Mouse (Mus musculus) forebrain, embryonic 11.5 days (tissue): ENCODE measurements around the gene Ugt2a1. TPM values are rescaled to one million over a fixed set of nuclear protein-coding genes. Genes with fewer than 3 reads are reported as not detected.
"Not testable (repeated sequence)": the region's sequence is repeated elsewhere in the genome, so short reads cannot be mapped to it uniquely, and the experiment has no call there.

Experiments used
- ATAC-seq: fragments of 200-750 bp; cut with Nextera tagmentation; replicated peaks from 2 replicates; pipeline ENCODE4 v1.8.0; 2017; ENCODE audit warnings: moderate TSS enrichment; ENCODE audit not compliant: low FRiP score
- DNase-seq: peaks from one replicate; pipeline ENCODE4 v3.0.0-alpha.2; 2017; ENCODE audit warnings: low spot score
- H3K27ac ChIP-seq: fragments of 300-500 bp; sonication (generic); 2 replicates; pipeline ENCODE4 v1.5.1; 2014; ENCODE audit warnings: low read depth, low read length
- H3K27me3 ChIP-seq: fragments of 300-500 bp; sonication (generic); 2 replicates; pipeline ENCODE4 v1.6.1; 2014; ENCODE audit warnings: mild to moderate bottlenecking, low read length, mixed read lengths; ENCODE audit not compliant: control insufficient read depth, insufficient read depth
- H3K36me3 ChIP-seq: fragments of 300-500 bp; sonication (generic); 2 replicates; pipeline ENCODE4 v1.6.1; 2014; ENCODE audit warnings: mild to moderate bottlenecking, low read length, moderate library complexity, mixed read lengths; ENCODE audit not compliant: control insufficient read depth, insufficient read depth
- H3K4me1 ChIP-seq: fragments of 300-500 bp; sonication (generic); replicated peaks from 2 replicates; pipeline ENCODE4 v1.6.1; 2014; ENCODE audit warnings: low read length, mixed read lengths; ENCODE audit not compliant: control insufficient read depth, insufficient read depth
- H3K4me2 ChIP-seq: fragments of 300-500 bp; sonication (generic); 2 replicates; pipeline ENCODE4 v1.6.1; 2014; ENCODE audit warnings: low read depth, mild to moderate bottlenecking, low read length, moderate library complexity, mixed read lengths; ENCODE audit not compliant: severe bottlenecking
- H3K4me3 ChIP-seq: fragments of 300-500 bp; sonication (generic); 2 replicates; pipeline ENCODE4 v1.5.1; 2014; ENCODE audit warnings: low read depth, low read length
- H3K9ac ChIP-seq: fragments of 300-500 bp; sonication (generic); 2 replicates; pipeline ENCODE4 v1.6.1; 2014; ENCODE audit warnings: low read length
- H3K9me3 ChIP-seq: fragments of 300-500 bp; sonication (generic); 2 replicates; pipeline ENCODE4 v1.6.1; 2016; ENCODE audit warnings: low read length, mixed read lengths; ENCODE audit not compliant: control insufficient read depth
- WGBS: fragments of 180-500 bp; shearing (Covaris S2); extraction: QIAGEN DNeasy Blood & Tissue Kit; methylation state at CpG from one replicate; pipeline ENCODE4 v1.1.7; 2014; 5-methylcytosine and 5-hydroxymethylcytosine counted together
- polyA plus RNA-seq: library from polyadenylated mRNA; unstranded; fragments of >200 nt; fragmentation: Nextera tagmentation; extraction: Ambion mirVana; gene quantifications from 2 replicates; pipeline ENCODE4 v1.2.1, GENCODE M21; 2014

Ugt2a1 gene
- 0.31 and 0.59 TPM in 2 replicates for polyA plus RNA-seq

- 90% methylated on average over 1 of the region's 1 CpGs for WGBS
- Histone ChIP-seq H3K4me3 (no peak within 1 kb of the TSS), H3K4me1 (no peaks in the 10 kb centered on the region), H3K27me3 (no peaks in the 10 kb centered on the region), H3K27ac (no peak within 1 kb of the TSS), H3K4me2 (no peak within 1 kb of the TSS), H3K9me3 (no peaks in the 10 kb centered on the region), H3K9ac (no peak within 1 kb of the TSS), H3K36me3 (no peaks in the 10 kb centered on the region)
- ATAC-seq: no peak
- no peak for DNase-seq
Observed at GRCm38 (mm10) chr5:87490771-87491170, at the start of gene Ugt2a1. Gene Ugt2a1, minus strand, starts transcription at chr5:87490871.

GRCm38 (mm10) chr5:87538111-87538510 is 47.4 kb upstream of the Ugt2a1 start, which contains the start of gene Sult1b1:
Gene Sult1b1, minus strand, starts transcription at chr5:87538195.
- Histone ChIP-seq H3K4me3 (no peak within 1 kb of the TSS), H3K27me3 (no peaks in the 10 kb centered on the region), H3K36me3 (no peaks in the 10 kb centered on the region), H3K9me3 (no peaks in the 10 kb centered on the region), H3K4me1 (no peaks in the 10 kb centered on the region), H3K9ac (no peak within 1 kb of the TSS), H3K4me2 (no peak within 1 kb of the TSS), H3K27ac (no peak within 1 kb of the TSS)
- 94% methylated on average over 2 of the region's 2 CpGs for WGBS
- DNase-seq (no peak), ATAC-seq (no peak)

DNA sequence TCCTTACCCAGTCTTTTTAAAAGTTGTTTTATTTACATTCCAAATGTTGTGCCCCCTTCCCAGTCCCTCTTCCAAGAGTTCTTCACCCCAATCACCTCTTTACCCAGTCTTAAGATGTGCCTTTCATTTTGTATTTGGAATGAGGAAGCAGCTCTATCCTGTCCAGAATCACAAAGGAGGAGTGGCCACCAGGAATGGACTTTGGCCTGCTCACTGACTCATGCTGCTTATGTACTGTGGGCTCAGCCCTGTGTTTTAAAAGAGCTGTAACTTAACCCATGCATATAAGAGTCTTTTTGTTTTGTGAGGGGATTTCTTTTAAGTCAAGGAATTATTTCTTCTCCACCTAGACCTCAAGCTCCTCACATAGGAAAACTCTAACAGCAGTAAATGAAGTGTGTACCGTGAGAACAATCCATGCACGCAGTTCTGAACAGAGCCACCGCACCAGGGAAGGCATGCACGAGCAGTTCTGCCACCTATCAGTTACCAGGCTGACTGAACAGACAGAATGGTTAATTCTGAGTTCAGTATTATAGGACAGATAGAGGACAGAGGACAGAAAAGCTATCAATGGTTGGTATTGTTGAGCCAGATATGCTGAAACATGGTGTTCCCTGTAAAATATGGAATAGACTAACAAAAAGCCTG is 45.4 kb upstream of the Ugt2a1 start:
- DNase-seq: no peak
- Histone ChIP-seq H3K4me2 (no peak overlapping the region), H3K4me3 (no peak overlapping the region), H3K27me3 (no peaks in the 10 kb centered on the region), H3K9me3 (no peaks in the 10 kb centered on the region), H3K27ac (no peak overlapping the region), H3K9ac (no peak overlapping the region), H3K36me3 (no peaks in the 10 kb centered on the region), H3K4me1 (no peaks in the 10 kb centered on the region)
- ATAC-seq: no peak; the same call in 1 of the 2 replicates
- WGBS: 65% methylated on average over 4 of the region's 4 CpGs

DNA sequence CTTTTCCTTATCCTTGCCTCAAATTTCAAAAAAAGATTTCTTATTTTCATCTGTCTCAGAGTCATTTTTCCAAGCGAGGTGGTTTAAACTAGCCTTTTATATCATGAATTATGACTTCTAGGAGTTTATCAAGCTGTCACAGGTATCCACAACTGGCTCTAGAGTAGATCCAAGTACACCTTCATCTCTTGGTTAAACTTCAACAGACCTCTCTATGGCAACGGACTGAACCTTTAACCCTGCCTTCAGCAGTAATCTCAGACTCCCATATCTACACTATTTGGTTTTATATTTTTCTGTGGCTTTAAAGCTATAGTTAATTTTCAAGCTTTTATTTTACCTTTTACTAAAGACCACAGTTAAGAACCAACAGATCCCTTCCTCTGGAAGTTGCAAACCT is 41.6 kb upstream of the Ugt2a1 start:
- Histone ChIP-seq H3K27ac (no peak overlapping the region), H3K9me3 (no peaks in the 10 kb centered on the region), H3K27me3 (no peaks in the 10 kb centered on the region), H3K4me1 (no peaks in the 10 kb centered on the region), H3K36me3 (no peaks in the 10 kb centered on the region), H3K4me3 (no peak overlapping the region), H3K4me2 (no peak overlapping the region), H3K9ac (no peak overlapping the region)
- no peak for DNase-seq
- WGBS: 82% methylated on average over 2 of the region's 2 CpGs
- no peak for ATAC-seq

GRCm38 (mm10) chr5:87523561-87523960 is 32.9 kb upstream of the Ugt2a1 start:
- H3K36me3 ChIP-seq, H3K4me3 ChIP-seq, ATAC-seq, H3K27me3 ChIP-seq, H3K4me1 ChIP-seq, H3K9ac ChIP-seq, DNase-seq, H3K9me3 ChIP-seq, H3K4me2 ChIP-seq, H3K27ac ChIP-seq: not testable (repeated sequence)
- 95% methylated on average over 2 of the region's 2 CpGs for WGBS

- WGBS: 40% methylated on average over 4 of the region's 4 CpGs
- Histone ChIP-seq H3K4me1 (no peaks in the 10 kb centered on the region), H3K36me3 (no peaks in the 10 kb centered on the region), H3K4me2 (no peak overlapping the region), H3K9me3 (no peaks in the 10 kb centered on the region), H3K4me3 (no peak overlapping the region), H3K27me3 (no peaks in the 10 kb centered on the region), H3K9ac (no peak overlapping the region), H3K27ac (no peak overlapping the region)
- ATAC-seq: no peak
- DNase-seq: no peak
Observed at GRCm38 (mm10) chr5:87505776-87506458, 15.2 kb upstream of the Ugt2a1 start.

GRCm38 (mm10) chr5:87502687-87503086 is 12.0 kb upstream of the Ugt2a1 start:
- no peak for DNase-seq
- Histone ChIP-seq H3K4me2 (no peak overlapping the region), H3K27ac (no peak overlapping the region), H3K36me3 (no peaks in the 10 kb centered on the region), H3K4me1 (no peaks in the 10 kb centered on the region), H3K9me3 (no peaks in the 10 kb centered on the region), H3K4me3 (no peak overlapping the region), H3K9ac (no peak overlapping the region), H3K27me3 (no peaks in the 10 kb centered on the region)
- ATAC-seq: 0 out of 2 replicates have a peak, but pooled peaks have one; percentile 16
- 43% methylated on average over 1 of the region's 1 CpGs for WGBS

DNA sequence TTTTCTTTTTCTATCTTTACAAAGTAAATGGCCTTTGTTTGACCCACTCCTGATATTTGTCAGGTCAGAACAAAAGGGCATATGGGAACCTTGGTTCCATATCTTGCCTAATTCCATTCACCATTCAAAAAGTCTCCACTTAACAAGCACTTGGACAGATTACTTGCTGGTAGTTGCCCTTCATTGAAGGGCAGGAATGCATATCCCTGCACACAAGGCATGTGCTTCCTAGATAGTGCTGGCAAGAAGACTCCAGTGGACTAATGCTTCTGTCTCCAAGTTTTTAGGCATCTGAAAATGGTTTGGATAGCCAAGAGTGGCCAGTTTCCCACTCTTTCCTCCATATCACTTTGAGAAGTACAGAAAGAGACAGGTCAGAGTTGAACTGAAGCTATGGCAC is 8.7 kb upstream of the Ugt2a1 start:
- no peak overlapping the region for H3K9ac ChIP-seq
- no peak overlapping the region for H3K4me2 ChIP-seq
- ATAC-seq (no peak), DNase-seq (no peak)
- no peaks in the 10 kb centered on the region for H3K4me1 ChIP-seq
- H3K36me3 ChIP-seq: no peaks in the 10 kb centered on the region
- no peaks in the 10 kb centered on the region for H3K27me3 ChIP-seq
- no peak overlapping the region for H3K4me3 ChIP-seq
- H3K27ac ChIP-seq: no peak overlapping the region
- no peaks in the 10 kb centered on the region for H3K9me3 ChIP-seq

- no peak for ATAC-seq
- Histone ChIP-seq H3K4me1 (no peaks in the 10 kb centered on the region), H3K9me3 (no peaks in the 10 kb centered on the region)
Observed at GRCm38 (mm10) chr5:87498936-87499335, 8.3 kb upstream of the Ugt2a1 start.

More at GRCm38 (mm10) chr5:87498936-87499335, 8.3 kb upstream of the Ugt2a1 start:
- H3K4me3 ChIP-seq: no peak overlapping the region
- H3K4me2 ChIP-seq: no peak overlapping the region
- H3K36me3 ChIP-seq: no peaks in the 10 kb centered on the region
- H3K27me3 ChIP-seq: no peaks in the 10 kb centered on the region
- no peak for DNase-seq
- H3K27ac ChIP-seq: no peak overlapping the region
- no peak overlapping the region for H3K9ac ChIP-seq
